Mouse (Mus musculus): ENCODE results near the gene Gm47841.

DNA sequence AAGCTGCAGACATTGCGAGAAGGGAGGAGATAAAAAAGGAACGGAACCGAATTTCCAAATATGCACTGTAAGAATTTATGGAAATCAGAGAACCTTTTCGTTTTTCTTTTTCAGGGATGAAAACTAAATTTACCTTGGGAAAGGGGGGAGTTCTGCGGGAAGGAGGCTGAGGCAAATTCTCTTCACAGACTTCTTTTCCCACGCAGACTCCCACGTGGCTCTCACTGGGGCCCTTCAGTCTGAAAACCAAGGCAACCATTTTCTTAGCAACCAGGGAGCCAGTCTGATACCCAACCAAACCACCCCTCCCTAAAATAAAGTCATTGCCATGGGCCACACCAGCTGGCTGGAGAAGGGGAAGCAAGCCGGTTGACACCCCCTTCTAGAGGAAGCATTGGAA, 41.5 kb downstream of the Gm47841 start:
- TF ChIP-seq CTCF (IDR thresholded peaks at IDR 0.05; ENCODE audit: extremely low read depth, insufficient read depth, insufficient read length, insufficient replicate concordance): no peak
- no peak for TF ChIP-seq POLR2A (IDR thresholded peaks at IDR 0.05; ENCODE audit: low read depth, low read length)
